Mouse (Mus musculus) fat pad, adult 2 months (tissue): ENCODE measurements around the gene Galnt16.

ENCODE experiments used
- DNase-seq: peaks from one replicate; pipeline ENCODE4 v3.0.0-alpha.2; 2011; ENCODE audit warnings: low read depth, low spot score; ENCODE audit errors: extremely low read depth

The Galnt16 gene

DNA sequence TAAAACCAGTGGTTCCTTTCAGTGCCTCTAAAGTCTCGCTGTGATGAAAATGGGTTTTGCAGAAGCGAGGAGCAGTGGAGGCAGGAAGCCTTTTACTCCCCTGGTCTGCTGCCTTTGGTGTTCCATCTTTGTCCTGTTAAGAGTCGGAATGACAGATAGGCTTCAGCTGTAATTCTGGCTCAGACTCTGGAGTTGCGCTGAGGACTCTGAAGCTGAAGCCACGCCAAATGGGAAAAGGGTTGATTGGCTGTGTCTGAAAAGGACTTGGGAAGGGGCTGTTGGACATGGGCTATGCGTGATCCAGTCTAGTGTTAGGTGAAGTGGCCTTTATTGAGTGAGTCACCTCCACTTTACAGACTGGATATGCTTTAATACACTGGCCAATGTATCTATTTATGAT is 12.6 kb downstream of the Galnt16 start:
- no peak for DNase-seq

DNA sequence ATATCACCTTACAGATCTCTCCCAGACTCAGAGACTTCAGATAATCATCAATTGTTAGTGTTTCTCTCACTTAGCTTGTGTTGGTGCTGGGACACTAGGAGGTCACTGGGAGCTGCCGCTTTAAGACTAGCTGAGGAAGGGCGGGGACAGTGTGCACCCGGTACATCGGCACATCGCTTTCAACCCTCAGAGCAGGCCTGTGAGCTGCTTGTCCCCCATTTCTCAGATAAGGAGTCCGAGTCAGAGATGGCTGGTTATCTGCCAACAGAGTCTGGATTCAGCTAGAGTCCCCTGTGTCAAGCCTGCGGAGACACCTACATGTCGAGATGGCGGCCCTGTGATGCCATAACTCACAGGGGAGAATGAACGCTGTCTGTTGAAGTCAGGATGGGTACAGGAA is 13.5 kb downstream of the Galnt16 start:
- DNase-seq, result no peak

DNA sequence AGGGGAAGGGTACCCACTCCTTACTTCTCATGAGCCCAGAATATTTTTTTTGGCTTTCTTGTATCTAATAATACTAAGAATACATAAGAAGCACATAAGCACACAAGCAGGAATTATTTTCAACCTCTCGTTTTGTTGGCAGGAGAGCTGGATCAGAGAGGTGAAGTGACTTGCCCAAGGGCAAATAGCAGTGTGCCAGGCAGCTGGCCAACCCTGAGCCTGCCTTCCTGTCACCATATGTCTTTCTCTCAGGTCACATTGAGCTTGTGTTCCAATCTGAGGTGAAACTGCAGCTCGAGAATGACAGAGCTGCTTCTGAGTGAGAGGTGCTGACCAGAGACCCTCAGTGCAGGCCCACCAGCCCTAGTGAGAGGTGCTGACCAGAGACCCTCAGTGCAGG is 15.8 kb downstream of the Galnt16 start:
- no peak for DNase-seq

DNA sequence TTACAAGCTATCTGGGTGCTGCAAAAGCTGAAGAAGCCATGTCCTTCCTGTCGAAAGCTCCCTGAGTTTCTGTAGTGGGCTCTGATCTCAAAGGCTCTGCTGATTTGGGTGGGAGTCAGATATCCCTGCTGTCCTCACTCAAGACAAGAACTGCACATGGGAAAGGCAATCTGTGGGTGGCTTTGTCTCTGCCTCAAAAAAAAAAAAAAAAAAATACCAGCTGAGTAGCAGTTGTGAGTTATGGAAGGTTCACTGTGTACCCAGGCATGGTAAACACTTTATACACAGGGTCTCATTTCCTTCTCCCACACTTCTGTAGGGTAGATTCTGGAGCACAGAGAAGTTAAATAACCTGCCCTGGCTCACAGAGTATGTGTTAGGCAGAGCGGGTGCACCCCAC is 19.2 kb downstream of the Galnt16 start:
- no peak for DNase-seq

DNA sequence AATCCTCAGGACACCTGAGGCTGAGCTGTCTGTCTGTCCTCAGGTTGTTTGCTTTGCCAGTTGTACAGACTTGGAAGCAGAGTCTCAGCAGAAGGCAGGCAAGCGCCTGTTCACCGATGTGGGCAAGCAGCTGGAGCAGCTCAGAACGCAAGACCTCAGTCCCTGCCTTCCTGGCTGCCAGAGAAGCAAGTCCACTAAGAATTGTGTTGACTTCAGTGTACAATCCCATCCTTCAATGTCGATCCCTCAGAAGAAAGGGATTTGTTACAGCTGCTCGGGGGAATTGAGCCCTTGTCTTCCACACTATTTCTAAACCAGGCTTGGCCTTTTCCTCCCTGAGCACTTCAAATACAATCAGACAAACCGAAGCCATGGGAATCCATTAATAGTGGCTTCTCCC is 20.2 kb downstream of the Galnt16 start:
- DNase-seq, result no peak

DNA sequence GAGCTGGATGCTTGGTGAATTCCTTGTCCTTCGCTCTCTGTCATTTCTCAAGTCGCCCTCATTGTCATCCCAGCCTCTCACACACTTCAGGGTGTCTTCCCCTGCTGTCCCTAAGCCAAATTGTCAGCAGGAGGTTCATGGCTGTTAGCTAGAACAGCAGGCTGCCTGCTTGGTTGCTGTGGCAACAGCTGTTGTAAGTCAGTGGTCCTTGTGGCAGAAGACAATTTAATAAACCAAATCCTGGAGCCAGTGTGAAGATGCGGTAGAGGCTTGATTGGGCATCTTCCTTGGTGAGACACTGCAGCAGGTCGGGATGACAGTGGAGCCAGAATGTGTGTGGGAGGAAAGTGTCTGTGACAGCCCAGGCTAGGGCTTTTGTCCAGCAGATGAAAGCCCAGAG is 27.2 kb downstream of the Galnt16 start:
- no peak for DNase-seq

DNA sequence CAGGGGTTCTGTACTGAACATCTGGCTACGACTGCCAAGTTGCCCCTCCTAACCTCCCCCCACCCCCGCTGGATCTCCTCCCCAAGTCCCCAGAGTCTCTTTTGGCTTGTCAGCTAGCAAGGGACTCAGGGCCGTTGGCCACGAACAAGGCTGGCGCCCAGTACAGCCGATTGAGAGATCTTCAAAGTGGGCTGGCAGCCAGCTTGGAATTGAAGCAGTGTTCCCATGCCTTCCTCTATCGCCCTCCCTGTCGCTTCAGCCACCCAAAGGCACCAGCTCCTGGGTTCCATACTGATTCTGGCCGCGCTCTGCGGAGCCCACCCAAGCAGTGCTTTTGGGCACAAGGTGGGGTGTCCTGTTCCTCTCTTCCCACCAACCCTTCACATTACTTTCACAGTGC is 31.6 kb downstream of the Galnt16 start:
- no peak for DNase-seq

DNA sequence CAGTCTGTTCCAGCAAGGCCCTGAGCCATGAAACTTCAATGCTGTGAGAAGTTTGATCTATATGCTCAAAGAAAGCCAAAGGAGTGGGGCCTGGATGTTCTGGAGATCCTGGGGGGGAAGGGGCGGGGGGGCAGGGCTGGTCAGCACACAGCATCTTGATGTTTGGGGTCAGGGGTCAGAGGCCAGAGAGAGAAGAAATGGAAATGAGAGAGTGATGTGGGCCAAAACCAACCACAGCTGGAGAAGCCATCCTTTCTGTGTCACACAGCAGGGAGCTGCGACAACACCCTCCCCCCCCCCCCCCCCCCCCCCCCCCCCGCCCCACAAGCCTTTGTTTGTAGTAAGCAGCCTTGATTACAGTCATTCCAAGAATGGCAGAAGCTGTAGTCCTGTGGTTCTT is 35.1 kb downstream of the Galnt16 start:
- no peak for DNase-seq

DNA sequence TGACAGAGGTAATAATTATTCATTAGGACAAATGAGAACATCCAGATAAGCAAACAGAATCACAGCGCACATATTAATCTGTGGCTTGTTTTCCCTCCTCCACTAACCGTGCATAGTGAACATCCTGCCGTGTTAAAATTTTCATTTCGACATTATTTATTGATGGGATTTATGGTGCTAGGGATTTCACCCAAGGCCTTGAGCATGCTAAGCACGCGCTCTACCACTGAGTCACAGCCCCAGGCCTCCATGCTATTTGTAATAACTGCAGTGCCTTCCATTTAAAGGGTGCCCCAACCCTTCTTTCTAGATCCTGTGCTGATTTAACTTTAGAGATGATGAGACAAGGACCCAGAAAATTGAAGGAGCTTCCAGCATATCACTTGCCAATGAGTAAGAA is 36.2 kb downstream of the Galnt16 start:
- DNase-seq, result no peak

DNA sequence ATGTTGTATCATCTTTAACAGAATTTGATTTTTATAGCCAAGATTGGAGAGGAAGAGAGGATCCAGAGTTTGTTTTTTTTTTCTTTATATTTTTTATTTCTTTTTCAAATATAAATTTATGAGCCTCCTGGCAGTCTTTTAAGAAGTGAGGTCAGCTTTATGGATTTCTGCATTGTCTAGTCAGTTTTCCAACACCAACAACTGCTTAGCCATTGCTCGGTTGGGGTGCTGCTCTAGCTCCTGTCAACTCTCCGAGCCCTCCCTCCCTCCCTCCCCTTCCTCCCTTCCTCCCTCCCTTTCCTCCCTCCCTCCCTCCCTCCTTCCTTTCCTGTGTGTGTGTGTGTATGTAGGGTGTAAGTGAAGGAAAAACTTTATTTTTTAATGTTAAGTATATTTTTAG is 43.8 kb downstream of the Galnt16 start:
- no peak for DNase-seq

DNA sequence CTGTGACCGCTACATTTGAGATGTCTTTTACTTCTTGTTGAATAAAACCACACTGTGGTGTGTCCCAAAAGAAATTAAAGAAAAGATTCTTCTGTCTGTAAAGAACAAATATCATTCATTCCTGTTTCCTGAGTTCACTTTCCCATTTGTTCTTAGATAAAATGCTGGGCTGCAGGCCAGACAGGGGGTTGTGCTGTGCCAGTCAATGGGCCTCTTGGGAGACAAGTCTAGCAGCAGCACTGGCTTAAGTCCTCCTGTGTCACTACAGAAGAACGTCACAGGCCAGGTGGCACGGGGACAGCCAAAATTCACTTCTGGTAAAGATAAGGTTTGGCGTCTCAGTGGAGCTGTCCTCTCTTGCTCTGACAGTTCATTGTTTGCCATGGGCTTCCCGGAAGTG is 44.7 kb downstream of the Galnt16 start:
- DNase-seq, result no peak

DNA sequence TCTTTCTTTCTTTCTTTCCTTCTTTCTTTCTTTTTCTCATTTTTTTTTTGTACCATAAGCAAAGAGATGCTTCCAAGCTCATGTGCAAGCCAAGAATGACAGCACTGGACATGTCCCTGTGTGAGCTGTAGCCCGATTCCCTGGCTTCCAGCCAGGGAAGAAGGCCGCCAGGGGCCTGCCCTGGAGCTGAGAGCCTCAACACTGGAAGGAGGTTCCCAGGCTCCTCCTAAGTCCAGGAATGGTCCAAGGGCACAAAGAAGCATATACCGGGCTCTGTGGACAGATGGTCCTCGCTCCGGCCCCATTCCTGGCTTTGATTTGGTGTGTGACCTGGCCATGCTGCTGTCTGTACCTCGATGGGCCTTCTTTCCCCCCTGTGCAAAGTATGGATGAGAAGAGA is 46.9 kb downstream of the Galnt16 start:
- no peak for DNase-seq

DNA sequence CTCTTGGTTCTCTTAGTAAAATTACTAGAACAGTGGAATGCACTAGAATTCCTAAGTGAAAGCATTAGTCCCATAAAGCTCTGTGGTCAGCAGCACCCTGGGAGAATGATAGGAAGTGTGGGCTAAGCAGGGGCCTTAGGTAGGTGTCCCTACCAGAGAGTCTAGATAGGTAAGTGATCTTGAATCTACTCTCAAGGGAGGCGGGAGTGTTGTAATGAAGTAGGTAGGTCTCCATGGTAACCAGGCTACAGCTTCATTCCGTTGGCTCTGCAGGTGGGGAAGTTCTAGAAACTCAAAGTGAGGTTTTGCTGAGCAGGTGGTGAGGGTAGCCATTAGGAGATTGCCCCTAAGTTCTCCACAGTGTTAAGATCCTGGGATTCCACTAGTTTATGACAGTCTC is 47.7 kb downstream of the Galnt16 start:
- DNase-seq, result no peak

DNA sequence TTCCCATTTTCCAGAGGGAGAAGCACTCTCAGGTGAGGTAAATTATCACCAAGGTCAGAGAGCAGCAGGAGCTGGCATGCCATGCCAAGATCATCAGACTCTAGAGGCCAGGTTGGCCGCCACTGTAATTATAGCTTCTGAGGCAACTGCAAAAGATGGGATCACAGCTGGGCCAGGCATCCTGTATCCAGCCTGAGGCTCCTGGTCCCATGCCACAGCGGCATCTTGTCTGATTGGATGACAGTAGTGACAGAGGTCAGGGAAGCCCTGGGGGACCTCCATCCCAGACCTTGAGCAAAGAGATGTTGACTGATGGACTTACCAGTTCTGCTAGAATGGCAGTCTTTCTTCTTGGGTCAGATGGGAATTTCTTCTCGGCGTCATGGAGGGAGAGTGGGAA is 48.4 kb downstream of the Galnt16 start:
- no peak for DNase-seq

DNA sequence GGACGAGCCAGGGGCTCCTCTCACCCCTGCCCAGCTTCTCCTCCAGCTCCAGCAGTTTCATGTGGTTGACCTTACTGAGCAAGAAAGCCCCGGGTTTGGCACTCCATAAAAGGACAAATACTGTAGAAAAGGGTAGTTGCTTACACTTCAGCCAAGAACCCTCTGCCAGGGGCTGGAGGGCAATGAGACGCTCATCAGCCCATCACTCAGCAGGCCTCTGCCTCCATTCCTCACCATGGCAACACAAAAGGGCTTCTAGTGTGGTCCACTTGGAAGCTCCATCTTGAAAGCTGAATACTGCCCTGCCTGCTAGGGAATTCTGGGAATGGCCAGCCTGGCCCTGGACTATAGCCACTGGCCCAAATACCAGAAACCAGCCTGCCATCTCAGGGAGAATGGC is 49.3 kb downstream of the Galnt16 start:
- DNase-seq, result no peak

DNA sequence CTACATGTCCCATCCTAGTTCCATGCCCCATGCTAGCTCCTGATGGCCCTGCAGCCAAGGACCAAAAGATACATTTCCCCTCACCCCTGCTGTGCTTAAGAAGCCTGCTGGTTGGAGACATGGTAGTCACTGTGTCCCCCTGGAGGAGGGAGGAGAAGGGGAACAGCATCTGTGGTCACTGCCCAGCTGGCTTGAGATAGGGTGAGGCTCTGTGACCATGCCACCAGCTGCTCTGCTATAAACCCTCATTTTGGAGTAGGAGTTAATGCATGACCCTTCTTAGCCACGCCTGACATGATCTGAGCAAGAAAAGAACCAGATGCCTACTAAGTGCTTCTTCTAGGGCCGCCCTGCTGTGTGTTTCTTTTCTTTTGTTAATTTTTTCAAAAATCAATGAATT is 51.5 kb downstream of the Galnt16 start:
- DNase-seq, result no peak

DNA sequence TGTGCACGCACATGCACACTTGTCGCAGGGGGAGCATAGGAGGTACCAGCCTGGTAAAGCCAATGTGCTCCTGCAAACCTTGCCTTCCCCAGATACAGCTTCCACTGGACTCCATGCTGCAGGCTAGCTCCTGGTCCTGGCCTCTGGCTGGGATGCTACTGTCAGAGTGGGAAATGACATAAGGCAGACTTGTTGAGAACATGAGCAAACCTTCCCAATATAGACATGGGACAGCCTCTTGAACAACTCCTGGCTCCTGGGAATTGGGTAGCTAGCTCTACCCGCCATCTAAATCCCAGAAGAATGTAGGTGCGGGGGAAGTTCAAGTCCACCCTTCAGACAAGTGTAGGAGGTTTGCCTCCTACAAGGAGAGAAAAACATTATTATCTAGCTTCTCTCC is 56.2 kb downstream of the Galnt16 start:
- no peak for DNase-seq

DNA sequence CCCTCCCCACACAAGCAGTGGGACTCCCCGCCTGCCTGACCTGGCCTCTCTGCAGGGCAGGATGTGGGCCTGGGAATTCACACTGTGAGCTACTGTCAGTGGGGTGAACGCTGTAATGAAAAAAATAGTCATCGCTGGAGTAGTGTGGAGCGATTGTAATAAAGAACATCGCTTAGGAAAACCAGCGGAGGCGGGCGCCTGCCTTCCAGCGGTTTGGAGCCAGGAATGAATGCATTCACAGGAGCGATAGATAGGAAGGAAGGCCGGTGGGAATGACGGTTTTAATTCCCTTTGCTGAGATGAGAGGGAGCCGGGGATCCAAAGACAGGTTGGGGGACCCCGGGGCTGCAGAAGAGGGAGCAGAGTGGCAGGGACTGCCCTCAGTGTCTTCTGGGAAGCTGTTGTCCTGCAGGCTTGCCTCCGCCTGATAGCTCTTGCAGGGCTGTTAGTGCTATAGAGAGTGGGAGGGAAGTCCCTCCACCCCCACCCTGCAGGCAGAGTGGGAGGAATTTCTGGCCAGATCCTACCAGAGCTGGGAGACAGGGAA is 56.8 kb downstream of the Galnt16 start:
- DNase-seq, result no peak

DNA sequence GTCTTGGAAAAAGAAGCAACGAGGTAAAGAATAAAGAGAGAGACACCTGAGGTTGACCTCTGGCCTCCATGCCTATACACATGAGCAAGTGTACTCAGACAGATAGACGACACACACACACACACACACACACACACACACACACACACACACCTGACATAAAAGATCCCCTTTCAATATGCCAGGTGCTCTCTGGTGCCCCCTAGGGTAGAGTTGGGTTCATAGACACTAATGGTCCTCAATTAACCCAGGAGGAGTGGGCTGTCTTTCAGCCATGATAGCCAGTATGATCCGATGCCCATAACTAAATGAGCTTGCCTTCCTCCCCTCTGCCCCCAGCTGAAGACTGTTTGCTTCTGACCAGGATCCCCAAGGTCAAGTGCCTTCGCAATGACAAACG is 59.0 kb downstream of the Galnt16 start:
- no peak for DNase-seq

DNA sequence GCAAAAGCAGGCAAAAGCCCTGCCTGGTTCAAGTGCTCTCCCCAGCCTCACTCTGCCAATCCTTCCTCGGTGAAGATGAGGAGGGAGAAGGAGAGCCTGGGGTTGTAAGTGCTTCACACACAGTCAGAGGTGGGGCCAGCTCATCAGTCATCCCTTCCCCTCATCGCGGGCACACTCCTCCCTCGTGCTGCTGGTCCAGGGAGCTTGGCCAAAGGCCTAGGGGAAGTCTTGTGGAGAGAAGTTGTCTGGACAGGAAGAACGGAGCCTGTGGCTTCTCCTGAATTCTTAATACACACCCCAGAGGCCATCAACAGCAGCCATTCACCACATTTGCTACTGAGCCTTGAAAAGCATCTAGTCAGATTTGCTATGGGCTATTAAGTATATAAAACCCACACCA is 63.3 kb downstream of the Galnt16 start:
- no peak for DNase-seq

DNA sequence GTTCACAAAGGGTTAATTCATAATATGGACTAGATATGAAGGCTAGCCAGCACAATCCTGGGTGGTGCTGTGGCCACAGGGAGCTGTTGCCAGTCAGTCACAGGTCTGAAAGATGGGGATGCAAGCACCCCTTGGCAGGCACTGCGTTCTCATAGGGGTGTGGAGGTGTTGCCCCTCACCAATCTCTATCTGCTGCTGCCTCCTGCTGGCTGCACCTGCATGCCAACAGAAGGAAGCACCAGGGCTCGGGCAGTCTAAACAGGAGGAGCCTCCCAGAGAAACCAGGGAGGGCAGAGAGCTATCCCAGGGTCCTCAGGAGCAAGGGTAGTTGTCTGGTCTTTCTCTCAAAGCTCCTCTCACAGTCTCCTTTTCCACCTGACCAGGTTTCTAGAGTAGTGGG is 66.9 kb downstream of the Galnt16 start:
- no peak for DNase-seq

DNA sequence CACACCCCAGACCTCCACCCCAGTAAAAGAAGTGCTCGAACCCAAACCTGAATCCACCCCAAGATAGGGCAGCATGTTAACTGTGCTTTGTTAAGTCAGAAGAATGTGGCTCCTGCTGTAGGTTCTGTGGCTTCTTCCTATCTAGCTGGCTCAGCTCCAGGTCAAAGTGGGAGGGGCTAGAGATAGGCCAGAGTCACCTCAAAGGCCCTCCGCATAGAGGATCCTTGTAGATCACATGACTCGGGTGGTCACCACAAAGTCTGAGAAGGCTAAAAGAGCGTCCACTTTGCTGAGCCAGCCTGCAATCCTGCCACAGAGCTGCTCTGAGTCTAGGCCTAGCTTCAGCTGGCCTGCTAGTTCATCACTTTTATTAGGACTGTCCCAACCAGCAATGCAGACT is 76.1 kb downstream of the Galnt16 start:
- DNase-seq, result no peak

DNA sequence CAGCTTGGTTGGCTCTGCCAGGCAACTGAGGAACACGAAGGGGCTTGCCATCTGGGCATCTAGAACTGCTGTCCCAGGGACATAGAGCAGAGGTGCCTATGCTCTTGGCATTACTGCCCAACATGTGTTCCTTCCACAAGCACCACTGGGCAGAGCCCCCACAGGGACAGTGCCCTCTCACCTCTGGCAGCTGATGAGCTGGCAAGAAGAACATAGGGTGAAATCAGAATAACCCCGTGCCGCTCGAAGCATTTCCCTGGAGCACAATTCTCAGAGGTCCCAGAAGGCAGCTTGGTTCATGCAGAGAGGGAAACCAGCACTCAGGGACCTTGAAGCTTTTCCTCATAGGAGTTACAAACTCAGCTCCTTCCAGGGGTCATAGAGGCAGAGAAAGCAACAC is 76.7 kb downstream of the Galnt16 start:
- no peak for DNase-seq

DNA sequence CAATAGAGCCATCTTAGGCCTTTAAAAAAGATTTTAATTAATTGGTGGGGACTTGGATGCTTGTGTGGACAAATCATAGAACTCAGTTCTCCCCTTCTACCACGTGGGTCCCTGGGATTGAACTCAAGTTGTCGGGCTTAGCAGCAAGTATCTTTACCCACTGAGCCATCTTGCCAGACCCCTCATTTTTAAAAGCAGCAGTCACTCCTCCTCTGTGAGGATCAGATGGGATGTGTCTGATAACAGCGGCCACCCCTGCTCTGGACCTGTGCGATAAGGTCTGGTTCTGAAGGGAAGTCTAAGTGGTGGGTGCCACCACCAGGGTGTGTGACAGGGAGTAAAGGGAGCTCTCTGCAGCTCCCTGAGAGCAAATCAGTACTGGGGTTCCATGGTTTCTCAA is 77.5 kb downstream of the Galnt16 start:
- no peak for DNase-seq
